In the genomic region with DNA sequence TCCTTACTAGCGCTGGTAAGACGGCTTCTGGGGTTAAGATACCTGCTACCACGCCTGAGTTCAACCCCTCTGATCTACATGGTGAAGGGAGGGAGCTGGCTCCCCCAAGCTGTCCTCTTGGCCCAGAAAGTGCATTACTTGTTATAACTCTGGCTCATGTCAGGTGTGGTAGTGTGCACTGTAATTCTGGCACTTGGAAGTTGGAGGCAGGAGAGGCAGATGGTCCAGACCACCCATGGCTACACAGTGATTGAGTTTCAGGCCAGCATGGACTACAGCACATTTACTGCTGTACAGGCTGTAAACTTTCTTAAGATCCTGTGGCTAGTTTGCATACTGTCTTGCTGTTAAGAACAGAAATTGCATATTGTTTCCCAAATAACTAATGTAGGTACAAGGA, we compare ENCODE assay signal across 14 mouse cellular contexts.
"Had no signal": no experiment of that assay in that cellular context is flagged by ENCODE, and none has a peak within 500 bp of the region (broad histone marks: within the 10 kb centered on the region; RNA-seq: fewer than 3 reads in every experiment).

No protein-coding gene starts in this region.

- H3K4me2 ChIP-seq: kidney, embryonic 15.5 days; limb, embryonic 15.5 days; liver, embryonic 12.5 days; lung, embryonic 14.5 days; midbrain, embryonic 12.5 days; neural tube, embryonic 13.5 days; stomach, embryonic 15.5 days had no signal

- DNase-seq: kidney, postnatal 14 days; lung, embryonic 14.5 days; lung, postnatal 10 days; right cerebral cortex, postnatal 14 days; thymus, postnatal 36 days had no signal

- H3K27ac ChIP-seq: kidney, embryonic 15.5 days; limb, embryonic 15.5 days; liver, embryonic 12.5 days; macrophage; midbrain, embryonic 12.5 days; neural tube, embryonic 13.5 days; stomach, embryonic 15.5 days had no signal

- H3K9me3 ChIP-seq: kidney, embryonic 15.5 days; limb, embryonic 15.5 days; liver, embryonic 12.5 days; megakaryocyte, embryonic 14.5 days; midbrain, embryonic 12.5 days; neural tube, embryonic 13.5 days; stomach, embryonic 15.5 days had no signal

- H3K36me3 ChIP-seq: kidney, embryonic 15.5 days; limb, embryonic 15.5 days; liver, embryonic 12.5 days; midbrain, embryonic 12.5 days; neural tube, embryonic 13.5 days; stomach, embryonic 15.5 days had no signal

- ATAC-seq: liver, embryonic 12.5 days; midbrain, embryonic 16.5 days had no signal

- H3K27me3 ChIP-seq: kidney, embryonic 15.5 days; limb, embryonic 15.5 days; liver, embryonic 12.5 days; megakaryocyte, embryonic 14.5 days; midbrain, embryonic 12.5 days; neural tube, embryonic 13.5 days; stomach, embryonic 15.5 days had no signal

- H3K9ac ChIP-seq: kidney, embryonic 15.5 days; limb, embryonic 15.5 days; liver, embryonic 12.5 days; lung, embryonic 14.5 days; midbrain, embryonic 12.5 days; neural tube, embryonic 13.5 days; stomach, embryonic 15.5 days had no signal

- H3K4me3 ChIP-seq: kidney, embryonic 15.5 days; limb, embryonic 15.5 days; liver, embryonic 12.5 days; megakaryocyte, embryonic 14.5 days; midbrain, embryonic 12.5 days; neural tube, embryonic 13.5 days; stomach, embryonic 15.5 days had no signal

- H3K4me1 ChIP-seq: kidney, embryonic 15.5 days; limb, embryonic 15.5 days; liver, embryonic 12.5 days; megakaryocyte, embryonic 14.5 days; midbrain, embryonic 12.5 days; neural tube, embryonic 13.5 days; stomach, embryonic 15.5 days had no signal
